Mouse (Mus musculus): ENCODE results near the gene Ccdc28b.

Ccdc28b gene

GRCm38 (mm10) chr4:129584370-129584769 lies 39.4 kb downstream of the Ccdc28b start:
- no peak for DNase-seq

GRCm38 (mm10) chr4:129582251-129582650 lies 41.5 kb downstream of the Ccdc28b start:
- no peak for DNase-seq

GRCm38 (mm10) chr4:129580347-129580746 lies 43.4 kb downstream of the Ccdc28b start:
- no peak for DNase-seq

GRCm38 (mm10) chr4:129578466-129578865 lies 45.3 kb downstream of the Ccdc28b start, which contains the start of gene Fam167b:
Gene Fam167b (minus strand): TSS chr4:129578549.
- no peak for DNase-seq

- DNase-seq = no peak
Measured at GRCm38 (mm10) chr4:129577688-129578087, 46.1 kb downstream of the Ccdc28b start.

- peak; percentile 68 for DNase-seq
Measured at GRCm38 (mm10) chr4:129576863-129577491, 46.8 kb downstream of the Ccdc28b start.

GRCm38 (mm10) chr4:129575171-129575844 lies 48.4 kb downstream of the Ccdc28b start:
- DNase-seq = no peak

GRCm38 (mm10) chr4:129573430-129573829 lies 50.3 kb downstream of the Ccdc28b start, which contains the start of gene Lck:
Gene Lck (minus strand): TSS chr4:129573641.
- DNase-seq = no peak

- DNase-seq = no peak
Measured at GRCm38 (mm10) chr4:129573093-129573370, 50.7 kb downstream of the Ccdc28b start.

- no peak for DNase-seq
Measured at GRCm38 (mm10) chr4:129572236-129573092, 51.3 kb downstream of the Ccdc28b start.

- DNase-seq = no peak
Measured at GRCm38 (mm10) chr4:129571551-129572084, 52.1 kb downstream of the Ccdc28b start.

- DNase-seq = no peak
Measured at GRCm38 (mm10) chr4:129570028-129570427, 53.7 kb downstream of the Ccdc28b start.
